Mouse (Mus musculus): ENCODE data around the gene Mid2. TPM values are rescaled to one million over a fixed set of nuclear protein-coding genes. Genes with fewer than 3 reads are reported as not detected.
"Not testable (repeated sequence)": the region's sequence is repeated elsewhere in the genome, so short reads cannot be mapped to it uniquely, and the experiment has no call there.

The Mid2 gene
- total and polyA plus RNA-seq, 2 experiments from 2014 or later = 5.5 to 30.1 TPM

- ATAC-seq (ENCODE audit: low FRiP score) = peak; percentile 53; the same call in 1 of the 2 replicates
- Histone ChIP-seq H3K4me3 (ENCODE audit: low read depth, low read length) (peak overlapping the region; percentile 56), H3K36me3 (ENCODE audit: insufficient read depth, low read length) (no peaks in the 10 kb centered on the region), H3K27me3 (ENCODE audit: insufficient read depth, low read length) (peaks cover 4% of the 10 kb centered on the region; the same call in 1 of the 2 replicates), H3K9me3 (ENCODE audit: low read length) (no peaks in the 10 kb centered on the region), H3K9ac (replicated peaks; ENCODE audit: low read length, poor library complexity, severe bottlenecking) (peak overlapping the region; percentile 72), H3K27ac (ENCODE audit: low read depth, low read length) (peak overlapping the region; percentile 78), H3K4me2 (ENCODE audit: low read depth, low read length, poor library complexity, severe bottlenecking) (peak overlapping the region; percentile 52), H3K4me1 (ENCODE audit: insufficient read depth, low read length) (no peaks in the 10 kb centered on the region)
- WGBS = 18% methylated on average over 23 of the region's 47 CpGs
- peak; percentile 18 for DNase-seq (ENCODE audit: low spot score)
- no peak for TF ChIP-seq CTCF (IDR thresholded peaks at IDR 0.05)
These were observed 927 bp downstream of the Mid2 start for GRCm38 (mm10) chrX:140665242-140665810.

GRCm38 (mm10) chrX:140675444-140675843, 11.0 kb downstream of the Mid2 start:
- Histone ChIP-seq H3K27me3 (ENCODE audit: insufficient read depth, low read length) (no peaks in the 10 kb centered on the region), H3K4me3 (ENCODE audit: low read depth, low read length) (no peak overlapping the region), H3K9ac (replicated peaks; ENCODE audit: low read length, poor library complexity, severe bottlenecking) (no peak overlapping the region), H3K27ac (ENCODE audit: low read depth, low read length) (no peak overlapping the region), H3K9me3 (ENCODE audit: low read length) (no peaks in the 10 kb centered on the region), H3K4me2 (ENCODE audit: low read depth, low read length, poor library complexity, severe bottlenecking) (no peak overlapping the region), H3K4me1 (ENCODE audit: insufficient read depth, low read length) (no peaks in the 10 kb centered on the region), H3K36me3 (ENCODE audit: insufficient read depth, low read length) (no peaks in the 10 kb centered on the region)
- ATAC-seq (ENCODE audit: low FRiP score) = no peak
- TF ChIP-seq CTCF (IDR thresholded peaks at IDR 0.05) = no peak
- DNase-seq (ENCODE audit: low spot score) = no peak
- WGBS = 83% methylated on average over 5 of the region's 5 CpGs

- Histone ChIP-seq H3K4me2 (ENCODE audit: low read depth, low read length, poor library complexity, severe bottlenecking) (no peak overlapping the region), H3K27ac (ENCODE audit: low read depth, low read length) (no peak overlapping the region), H3K4me3 (ENCODE audit: low read depth, low read length) (no peak overlapping the region), H3K36me3 (ENCODE audit: insufficient read depth, low read length) (no peaks in the 10 kb centered on the region), H3K4me1 (ENCODE audit: insufficient read depth, low read length) (no peaks in the 10 kb centered on the region), H3K9me3 (ENCODE audit: low read length) (no peaks in the 10 kb centered on the region), H3K27me3 (ENCODE audit: insufficient read depth, low read length) (peaks cover 10% of the 10 kb centered on the region; the same call in 1 of the 2 replicates), H3K9ac (replicated peaks; ENCODE audit: low read length, poor library complexity, severe bottlenecking) (no peak overlapping the region)
- WGBS = 68% methylated on average over 2 of the region's 2 CpGs
- no peak for ATAC-seq (ENCODE audit: low FRiP score)
- DNase-seq (ENCODE audit: low spot score) = no peak
- TF ChIP-seq CTCF (IDR thresholded peaks at IDR 0.05) = no peak
These were observed 23.9 kb downstream of the Mid2 start for GRCm38 (mm10) chrX:140688335-140688734.

GRCm38 (mm10) chrX:140697872-140698463, 33.6 kb downstream of the Mid2 start:
- not testable (repeated sequence) for H3K9ac ChIP-seq (replicated peaks; ENCODE audit: low read length, poor library complexity, severe bottlenecking); H3K27ac ChIP-seq (ENCODE audit: low read depth, low read length); H3K36me3 ChIP-seq (ENCODE audit: insufficient read depth, low read length); H3K9me3 ChIP-seq (ENCODE audit: low read length); H3K27me3 ChIP-seq (ENCODE audit: insufficient read depth, low read length); H3K4me2 ChIP-seq (ENCODE audit: low read depth, low read length, poor library complexity, severe bottlenecking); H3K4me1 ChIP-seq (ENCODE audit: insufficient read depth, low read length); ATAC-seq (ENCODE audit: low FRiP score); DNase-seq (ENCODE audit: low spot score); H3K4me3 ChIP-seq (ENCODE audit: low read depth, low read length)
- 36% methylated on average over 6 of the region's 7 CpGs for WGBS

- no peaks in the 10 kb centered on the region for H3K9me3 ChIP-seq (ENCODE audit: low read length)
- 82% methylated on average over 1 of the region's 1 CpGs for WGBS
- ATAC-seq (ENCODE audit: low FRiP score) = no peak
These were observed 38.8 kb downstream of the Mid2 start for GRCm38 (mm10) chrX:140703224-140703623.

GRCm38 (mm10) chrX:140706077-140706476, 41.7 kb downstream of the Mid2 start:
- Histone ChIP-seq H3K9ac (replicated peaks; ENCODE audit: low read length, poor library complexity, severe bottlenecking) (no peak overlapping the region), H3K9me3 (ENCODE audit: low read length) (no peaks in the 10 kb centered on the region)

More at GRCm38 (mm10) chrX:140703224-140703623, 38.8 kb downstream of the Mid2 start:
- no peak for TF ChIP-seq CTCF (IDR thresholded peaks at IDR 0.05)
- Histone ChIP-seq H3K4me1 (ENCODE audit: insufficient read depth, low read length) (no peaks in the 10 kb centered on the region), H3K4me3 (ENCODE audit: low read depth, low read length) (no peak overlapping the region), H3K4me2 (ENCODE audit: low read depth, low read length, poor library complexity, severe bottlenecking) (no peak overlapping the region), H3K27me3 (ENCODE audit: insufficient read depth, low read length) (no peaks in the 10 kb centered on the region; the same call in 1 of the 2 replicates), H3K36me3 (ENCODE audit: insufficient read depth, low read length) (no peaks in the 10 kb centered on the region), H3K9ac (replicated peaks; ENCODE audit: low read length, poor library complexity, severe bottlenecking) (no peak overlapping the region), H3K27ac (ENCODE audit: low read depth, low read length) (no peak overlapping the region)
- no peak for DNase-seq (ENCODE audit: low spot score)

More at GRCm38 (mm10) chrX:140706077-140706476, 41.7 kb downstream of the Mid2 start:
- no peaks in the 10 kb centered on the region for H3K4me1 ChIP-seq (ENCODE audit: insufficient read depth, low read length)
- no peaks in the 10 kb centered on the region for H3K36me3 ChIP-seq (ENCODE audit: insufficient read depth, low read length)
- no peak for TF ChIP-seq CTCF (IDR thresholded peaks at IDR 0.05)
- H3K27me3 ChIP-seq (ENCODE audit: insufficient read depth, low read length) = no peaks in the 10 kb centered on the region; the same call in 1 of the 2 replicates
- DNase-seq (ENCODE audit: low spot score) = no peak
- 93% methylated on average over 4 of the region's 4 CpGs for WGBS
- ATAC-seq (ENCODE audit: low FRiP score) = no peak
- no peak overlapping the region for H3K27ac ChIP-seq (ENCODE audit: low read depth, low read length)
- no peak overlapping the region for H3K4me2 ChIP-seq (ENCODE audit: low read depth, low read length, poor library complexity, severe bottlenecking)
- no peak overlapping the region for H3K4me3 ChIP-seq (ENCODE audit: low read depth, low read length)
